Mouse (Mus musculus) midbrain, embryonic 15.5 days (tissue): ENCODE results near the gene Dvl1. TPM values are rescaled to one million over a fixed set of nuclear protein-coding genes. Genes with fewer than 3 reads are reported as not detected.

Experiments
- ATAC-seq: fragments of 200-750 bp; cut with Nextera tagmentation; replicated peaks from 2 replicates; pipeline ENCODE4 v1.8.0; 2017; ENCODE audit warnings: moderate TSS enrichment
- H3K27ac ChIP-seq: fragments of 300-500 bp; sonication (generic); 2 replicates; pipeline ENCODE4 v1.5.1; 2015; ENCODE audit warnings: mild to moderate bottlenecking, inconsistent platforms
- H3K27me3 ChIP-seq: fragments of 300-500 bp; sonication (generic); replicated peaks from 2 replicates; pipeline ENCODE4 v1.6.1; 2015; ENCODE audit warnings: inconsistent platforms
- H3K36me3 ChIP-seq: fragments of 300-500 bp; sonication (generic); replicated peaks from 2 replicates; pipeline ENCODE4 v1.6.1; 2015; ENCODE audit warnings: inconsistent platforms
- H3K4me1 ChIP-seq: fragments of 300-500 bp; sonication (generic); 2 replicates; pipeline ENCODE4 v1.6.1; 2015; ENCODE audit warnings: inconsistent platforms
- H3K4me2 ChIP-seq: fragments of 300-500 bp; sonication (generic); 2 replicates; pipeline ENCODE4 v1.6.1; 2015; ENCODE audit warnings: inconsistent platforms, mild to moderate bottlenecking, moderate library complexity
- H3K4me3 ChIP-seq: fragments of 300-500 bp; sonication (generic); 2 replicates; pipeline ENCODE4 v1.5.1; 2015; ENCODE audit warnings: mild to moderate bottlenecking, inconsistent platforms
- H3K9ac ChIP-seq: fragments of 300-500 bp; sonication (generic); 2 replicates; pipeline ENCODE4 v1.6.1; 2015; ENCODE audit warnings: mild to moderate bottlenecking, inconsistent platforms
- H3K9me3 ChIP-seq: fragments of 300-500 bp; sonication (generic); 2 replicates; pipeline ENCODE4 v1.6.1; 2016; ENCODE audit warnings: inconsistent platforms
- WGBS: fragments of 180-500 bp; shearing (Covaris S2); methylation state at CpG from one replicate; pipeline ENCODE4 v1.1.7; 2015; ENCODE audit warnings: mixed read lengths; 5-methylcytosine and 5-hydroxymethylcytosine counted together
- polyA plus RNA-seq: library from polyadenylated mRNA; unstranded; fragments of >200 nt; fragmentation: Nextera tagmentation; extraction: Ambion mirVana; gene quantifications from 2 replicates; pipeline ENCODE4 v1.2.1, GENCODE M21; 2015

The Dvl1 gene
- polyA plus RNA-seq, 1 experiment from 2014 or later: 30.9 TPM

GRCm38 (mm10) chr4:155891011-155891471, 43.8 kb downstream of the Dvl1 start:
- peak overlapping the region; percentile 97 for H3K4me2 ChIP-seq
- peak overlapping the region; percentile 100 for H3K27ac ChIP-seq
- peak overlapping the region; percentile 98 for H3K4me3 ChIP-seq
- peaks cover 29% of the 10 kb centered on the region for H3K36me3 ChIP-seq
- H3K9me3 ChIP-seq: no peaks in the 10 kb centered on the region
- ATAC-seq: no peak; the same call in 1 of the 2 replicates
- H3K27me3 ChIP-seq: no peaks in the 10 kb centered on the region
- peak overlapping the region; percentile 72 for H3K9ac ChIP-seq
- peaks cover 43% of the 10 kb centered on the region for H3K4me1 ChIP-seq
- WGBS: under 1% methylated on average over 34 of the region's 34 CpGs

GRCm38 (mm10) chr4:155891551-155892001, 44.4 kb downstream of the Dvl1 start, which contains the start of the genes Pusl1 and Acap3:
Gene Pusl1, minus strand, starts transcription at chr4:155891781.
Gene Acap3, plus strand, starts transcription at chr4:155891822.
- ATAC-seq: peak; percentile 88
- WGBS: under 1% methylated on average over 52 of the region's 52 CpGs
- Histone ChIP-seq H3K27me3 (no peaks in the 10 kb centered on the region), H3K4me2 (peak within 1 kb of the TSS; percentile 97), H3K27ac (peak within 1 kb of the TSS; percentile 100), H3K4me3 (peak within 1 kb of the TSS; percentile 98), H3K9ac (peak within 1 kb of the TSS; percentile 98), H3K9me3 (no peaks in the 10 kb centered on the region), H3K36me3 (peaks cover 28% of the 10 kb centered on the region), H3K4me1 (peaks cover 43% of the 10 kb centered on the region)

GRCm38 (mm10) chr4:155892017-155892416, 44.8 kb downstream of the Dvl1 start:
- Histone ChIP-seq H3K4me2 (peak overlapping the region; percentile 97), H3K4me3 (peak overlapping the region; percentile 98), H3K4me1 (peaks cover 43% of the 10 kb centered on the region), H3K27me3 (no peaks in the 10 kb centered on the region), H3K9me3 (no peaks in the 10 kb centered on the region), H3K27ac (peak overlapping the region; percentile 100), H3K36me3 (peaks cover 28% of the 10 kb centered on the region), H3K9ac (peak overlapping the region; percentile 98)
- peak; percentile 93 for ATAC-seq
- under 1% methylated on average over 56 of the region's 56 CpGs for WGBS

GRCm38 (mm10) chr4:155892438-155893211, 45.4 kb downstream of the Dvl1 start:
- H3K4me2 ChIP-seq: peak overlapping the region; percentile 97
- ATAC-seq: peak; percentile 53
- H3K27me3 ChIP-seq: no peaks in the 10 kb centered on the region
- H3K27ac ChIP-seq: peak overlapping the region; percentile 100
- H3K9ac ChIP-seq: peak overlapping the region; percentile 98
- WGBS: 5% methylated on average over 37 of the region's 37 CpGs
- peak overlapping the region; percentile 98 for H3K4me3 ChIP-seq
- H3K9me3 ChIP-seq: no peaks in the 10 kb centered on the region
- H3K36me3 ChIP-seq: peaks cover 23% of the 10 kb centered on the region
- H3K4me1 ChIP-seq: peaks cover 43% of the 10 kb centered on the region

GRCm38 (mm10) chr4:155893212-155893690, 46.0 kb downstream of the Dvl1 start:
- peaks cover 20% of the 10 kb centered on the region for H3K36me3 ChIP-seq
- no peak for ATAC-seq
- H3K4me1 ChIP-seq: peaks cover 43% of the 10 kb centered on the region
- H3K9ac ChIP-seq: peak overlapping the region; percentile 98
- no peaks in the 10 kb centered on the region for H3K9me3 ChIP-seq
- WGBS: 62% methylated on average over 8 of the region's 8 CpGs
- H3K4me3 ChIP-seq: peak overlapping the region; percentile 98
- no peak overlapping the region for H3K27ac ChIP-seq
- peak overlapping the region; percentile 97 for H3K4me2 ChIP-seq
- H3K27me3 ChIP-seq: no peaks in the 10 kb centered on the region

GRCm38 (mm10) chr4:155894311-155894881, 47.2 kb downstream of the Dvl1 start:
- H3K36me3 ChIP-seq: peaks cover 20% of the 10 kb centered on the region
- H3K4me2 ChIP-seq: peak overlapping the region; percentile 97
- no peaks in the 10 kb centered on the region for H3K9me3 ChIP-seq
- H3K4me1 ChIP-seq: peaks cover 43% of the 10 kb centered on the region
- no peak for ATAC-seq
- peak overlapping the region; percentile 98; the same call in 1 of the 2 replicates for H3K9ac ChIP-seq
- WGBS: 40% methylated on average over 8 of the region's 8 CpGs
- H3K27me3 ChIP-seq: no peaks in the 10 kb centered on the region
- 0 out of 2 replicates have a peak overlapping the region, but pooled peaks have one; percentile 26 for H3K27ac ChIP-seq
- H3K4me3 ChIP-seq: peak overlapping the region; percentile 98

- Histone ChIP-seq H3K4me2 (peak overlapping the region; percentile 97), H3K9ac (0 out of 2 replicates have a peak overlapping the region, but pooled peaks have one; percentile 98), H3K27me3 (no peaks in the 10 kb centered on the region), H3K4me3 (peak overlapping the region; percentile 98), H3K9me3 (no peaks in the 10 kb centered on the region), H3K36me3 (peaks cover 29% of the 10 kb centered on the region), H3K4me1 (peaks cover 39% of the 10 kb centered on the region), H3K27ac (peak overlapping the region; percentile 26; the same call in 1 of the 2 replicates)
- no peak for ATAC-seq
- 27% methylated on average over 6 of the region's 6 CpGs for WGBS
These were observed 48.0 kb downstream of the Dvl1 start for GRCm38 (mm10) chr4:155895216-155895615.

- Histone ChIP-seq H3K27me3 (no peaks in the 10 kb centered on the region), H3K4me2 (peak overlapping the region; percentile 97), H3K36me3 (peaks cover 35% of the 10 kb centered on the region), H3K4me1 (peaks cover 33% of the 10 kb centered on the region), H3K9me3 (no peaks in the 10 kb centered on the region), H3K9ac (no peak overlapping the region), H3K27ac (no peak overlapping the region), H3K4me3 (no peak overlapping the region)
- ATAC-seq: no peak
- 95% methylated on average over 4 of the region's 4 CpGs for WGBS
These were observed 48.6 kb downstream of the Dvl1 start for GRCm38 (mm10) chr4:155895826-155896225.

- Histone ChIP-seq H3K27me3 (no peaks in the 10 kb centered on the region), H3K27ac (no peak overlapping the region), H3K36me3 (peaks cover 41% of the 10 kb centered on the region), H3K9ac (no peak overlapping the region), H3K4me3 (no peak overlapping the region), H3K9me3 (no peaks in the 10 kb centered on the region), H3K4me2 (no peak overlapping the region), H3K4me1 (peaks cover 30% of the 10 kb centered on the region)
- 99% methylated on average over 12 of the region's 12 CpGs for WGBS
- no peak for ATAC-seq
These were observed 49.3 kb downstream of the Dvl1 start for GRCm38 (mm10) chr4:155896461-155896860.

GRCm38 (mm10) chr4:155898318-155898717, 51.1 kb downstream of the Dvl1 start:
- H3K36me3 ChIP-seq: peaks cover 59% of the 10 kb centered on the region
- no peak overlapping the region for H3K4me3 ChIP-seq
- H3K4me1 ChIP-seq: peaks cover 27% of the 10 kb centered on the region
- H3K9ac ChIP-seq: no peak overlapping the region
- H3K4me2 ChIP-seq: no peak overlapping the region
- 93% methylated on average over 2 of the region's 2 CpGs for WGBS
- no peaks in the 10 kb centered on the region for H3K27me3 ChIP-seq
- H3K9me3 ChIP-seq: no peaks in the 10 kb centered on the region
- ATAC-seq: no peak
- no peak overlapping the region for H3K27ac ChIP-seq

- 95% methylated on average over 7 of the region's 7 CpGs for WGBS
- Histone ChIP-seq H3K9ac (no peak overlapping the region), H3K9me3 (no peaks in the 10 kb centered on the region), H3K4me3 (no peak overlapping the region), H3K27me3 (no peaks in the 10 kb centered on the region), H3K4me1 (peaks cover 16% of the 10 kb centered on the region), H3K27ac (no peak overlapping the region), H3K36me3 (peaks cover 65% of the 10 kb centered on the region), H3K4me2 (no peak overlapping the region)
- no peak for ATAC-seq
These were observed 52.2 kb downstream of the Dvl1 start for GRCm38 (mm10) chr4:155899355-155899754.

GRCm38 (mm10) chr4:155901205-155901604, 54.0 kb downstream of the Dvl1 start:
- peaks cover 81% of the 10 kb centered on the region for H3K36me3 ChIP-seq
- no peak for ATAC-seq
- H3K4me3 ChIP-seq: no peak overlapping the region
- H3K27me3 ChIP-seq: no peaks in the 10 kb centered on the region
- H3K9me3 ChIP-seq: no peaks in the 10 kb centered on the region
- H3K27ac ChIP-seq: no peak overlapping the region
- H3K4me1 ChIP-seq: no peaks in the 10 kb centered on the region
- no peak overlapping the region for H3K4me2 ChIP-seq
- 89% methylated on average over 3 of the region's 3 CpGs for WGBS
- no peak overlapping the region for H3K9ac ChIP-seq
